Mouse (Mus musculus): ENCODE results near the gene Zhx3. TPM values are rescaled to one million over a fixed set of nuclear protein-coding genes. Genes with fewer than 3 reads are reported as not detected.

Zhx3 gene
- total RNA-seq, 1 experiment = 1.3 TPM

DNA sequence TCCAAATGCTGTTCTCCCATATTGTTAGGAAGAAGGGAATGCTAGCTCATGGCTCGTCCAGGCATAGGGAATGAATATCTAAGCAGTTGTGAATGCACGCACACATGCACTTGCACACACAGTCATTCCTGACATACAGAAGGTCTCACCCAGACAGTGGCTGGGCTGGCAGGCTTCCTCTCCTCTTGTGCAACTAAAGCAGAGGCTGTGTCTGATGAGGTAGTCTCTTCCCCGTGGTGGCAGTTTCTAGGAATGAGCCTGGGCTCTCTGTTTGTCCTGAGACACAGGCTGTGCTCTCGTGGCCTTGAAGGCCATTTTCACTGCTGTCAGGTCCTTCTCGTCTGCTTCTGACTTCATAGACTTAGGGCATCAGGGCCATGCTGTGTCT, 128.0 kb downstream of the Zhx3 start:
- peaks cover 5 to 8% of the 10 kb centered on the region in 2 experiments; a peak in 3 of 4 replicates for H3K4me1 ChIP-seq (ENCODE audit: control insufficient read depth in 2 of 2, insufficient read depth in 2 of 2, low read length in 2 of 2, poor library complexity in 1 of 2)
- in situ Hi-C loops (cut with MboI; ENCODE audit: low sequenced_read_pairs in 2 of 2, unreplicated experiment in 2 of 2) = no loop called here
- TF ChIP-seq MAFK (IDR thresholded peaks at IDR 0.05; ENCODE audit: insufficient read depth, low read depth, low read length) (no peak), CHD2 (IDR thresholded peaks at IDR 0.05; ENCODE audit: low read depth, low read length) (no peak), HCFC1 (IDR thresholded peaks at IDR 0.05; ENCODE audit: borderline replicate concordance, insufficient read depth, low read length) (no peak), ZNF384 (IDR thresholded peaks at IDR 0.05; ENCODE audit: low read depth, low read length) (no peak), ZC3H11A (IDR thresholded peaks at IDR 0.05; ENCODE audit: borderline replicate concordance, low read depth, low read length) (no peak)

DNA sequence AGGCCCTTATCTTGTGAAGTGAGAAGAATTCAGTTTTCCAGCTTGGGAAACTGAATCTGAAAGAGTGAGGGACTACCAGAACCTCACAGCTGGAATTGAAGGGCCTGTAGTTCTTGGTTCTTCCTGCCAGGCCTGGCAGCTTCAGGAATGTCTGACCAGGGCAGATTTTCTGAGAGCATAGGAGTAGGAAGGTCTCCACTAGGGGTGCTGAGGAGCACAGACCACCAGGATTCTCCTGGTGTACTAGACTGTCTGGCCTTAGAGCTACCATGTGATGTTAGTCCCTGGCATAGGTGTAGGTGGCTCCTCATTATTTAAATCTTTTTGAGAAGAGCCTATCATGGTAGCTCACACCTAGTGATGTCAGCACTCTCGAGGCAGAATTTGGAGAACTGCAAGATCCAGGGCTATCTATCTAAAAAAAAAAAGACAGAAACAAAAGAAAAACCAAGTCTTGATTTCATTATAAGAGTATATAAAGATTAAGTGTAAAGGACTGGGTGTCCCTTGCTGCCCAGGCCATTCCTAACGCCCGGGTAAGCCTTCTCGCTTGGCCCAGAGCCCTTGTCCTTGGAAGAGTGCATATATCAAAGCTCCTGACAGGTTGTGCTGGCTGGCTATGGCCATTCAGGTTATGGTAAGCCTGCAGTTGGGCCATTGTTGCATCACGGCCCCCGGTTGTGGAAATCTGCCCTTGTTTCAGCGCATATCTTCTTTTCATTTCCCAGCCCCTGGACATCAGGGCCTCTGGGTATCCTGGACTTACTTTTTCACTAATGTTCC, 128.6 kb downstream of the Zhx3 start:
- H3K9me3 ChIP-seq (ENCODE audit: control insufficient read depth, insufficient read depth, low read depth, low read length) = no peaks in the 10 kb centered on the region
- peaks cover 5 to 10% of the 10 kb centered on the region in 2 experiments; a peak in 3 of 4 replicates for H3K4me1 ChIP-seq (ENCODE audit: control insufficient read depth in 2 of 2, insufficient read depth in 2 of 2, low read length in 2 of 2, poor library complexity in 1 of 2)
- no peak overlapping the region for H3K27ac ChIP-seq (ENCODE audit: insufficient read depth, low read depth, low read length, poor library complexity, severe bottlenecking)
- no peak overlapping the region for H3K4me3 ChIP-seq (ENCODE audit: insufficient read depth in 1 of 2, low read depth in 1 of 2, low read length in 2 of 2, poor library complexity in 1 of 2, severe bottlenecking in 1 of 2)
- no peak overlapping the region for H3K9ac ChIP-seq (ENCODE audit: insufficient read depth, low read depth, low read length, poor library complexity, severe bottlenecking)
- in situ Hi-C loops (cut with MboI; ENCODE audit: low sequenced_read_pairs in 2 of 2, unreplicated experiment in 2 of 2) = no loop called here
- DNase-seq (ENCODE audit: low read depth, low spot score) = peak; percentile 65
- no peak for TF ChIP-seq HCFC1 (IDR thresholded peaks at IDR 0.05; ENCODE audit: borderline replicate concordance, insufficient read depth, low read length)
- peaks cover 13% of the 10 kb centered on the region; the same call in 1 of the 2 replicates for H3K36me3 ChIP-seq (ENCODE audit: control insufficient read depth, insufficient read depth, low read length, poor library complexity, severe bottlenecking)

More for the DNA sequence above, 128.0 kb downstream of the Zhx3 start:
- no peak overlapping the region for H3K9ac ChIP-seq (ENCODE audit: insufficient read depth, low read depth, low read length, poor library complexity, severe bottlenecking)
- H3K9me3 ChIP-seq (ENCODE audit: control insufficient read depth, insufficient read depth, low read depth, low read length) = no peaks in the 10 kb centered on the region
- no peak for DNase-seq (ENCODE audit: low read depth, low spot score)
- H3K4me3 ChIP-seq (ENCODE audit: insufficient read depth in 1 of 2, low read depth in 1 of 2, low read length in 2 of 2, poor library complexity in 1 of 2, severe bottlenecking in 1 of 2) = no peak overlapping the region
- H3K27ac ChIP-seq (ENCODE audit: insufficient read depth, low read depth, low read length, poor library complexity, severe bottlenecking) = no peak overlapping the region
- peaks cover 13% of the 10 kb centered on the region; the same call in 1 of the 2 replicates for H3K36me3 ChIP-seq (ENCODE audit: control insufficient read depth, insufficient read depth, low read length, poor library complexity, severe bottlenecking)

DNA sequence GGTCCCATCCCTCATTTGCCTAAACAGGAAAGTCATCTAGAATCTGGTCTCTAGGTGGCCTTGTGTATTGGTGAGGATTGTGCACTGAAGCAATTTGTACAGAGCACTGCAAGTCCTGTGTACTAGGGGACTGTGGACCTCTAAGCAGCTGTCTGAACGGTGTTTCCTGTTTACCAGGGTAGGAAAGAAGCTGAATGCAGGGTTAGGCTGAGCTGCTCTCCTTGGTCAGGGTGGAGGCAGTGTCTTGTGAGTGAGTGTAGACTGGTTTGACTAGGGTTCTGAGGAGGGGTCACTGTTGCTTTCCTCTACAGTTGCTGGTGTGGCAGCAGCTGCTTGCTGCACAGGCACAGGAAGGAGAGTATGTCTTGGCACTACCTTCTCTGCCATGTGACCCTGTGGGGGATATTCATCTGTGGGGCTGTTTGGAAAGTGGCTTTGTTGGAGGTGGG, 130.6 kb downstream of the Zhx3 start:
- peaks cover 11 to 14% of the 10 kb centered on the region in 2 experiments for H3K4me1 ChIP-seq (ENCODE audit: control insufficient read depth in 2 of 2, insufficient read depth in 2 of 2, low read length in 2 of 2, poor library complexity in 1 of 2)
- no peak for DNase-seq (ENCODE audit: low read depth, low spot score)
- no peak overlapping the region for H3K27ac ChIP-seq (ENCODE audit: insufficient read depth, low read depth, low read length, poor library complexity, severe bottlenecking)
- in situ Hi-C loops (cut with MboI; ENCODE audit: low sequenced_read_pairs in 2 of 2, unreplicated experiment in 2 of 2) = no loop called here
- TF ChIP-seq MAFK (IDR thresholded peaks at IDR 0.05; ENCODE audit: insufficient read depth, low read depth, low read length) (no peak), ZC3H11A (IDR thresholded peaks at IDR 0.05; ENCODE audit: borderline replicate concordance, low read depth, low read length) (no peak), CHD2 (IDR thresholded peaks at IDR 0.05; ENCODE audit: low read depth, low read length) (no peak), ZNF384 (IDR thresholded peaks at IDR 0.05; ENCODE audit: low read depth, low read length) (no peak), HCFC1 (IDR thresholded peaks at IDR 0.05; ENCODE audit: borderline replicate concordance, insufficient read depth, low read length) (no peak)
- peaks cover 5% of the 10 kb centered on the region; the same call in 1 of the 2 replicates for H3K36me3 ChIP-seq (ENCODE audit: control insufficient read depth, insufficient read depth, low read length, poor library complexity, severe bottlenecking)
- H3K4me3 ChIP-seq (ENCODE audit: insufficient read depth in 1 of 2, low read depth in 1 of 2, low read length in 2 of 2, poor library complexity in 1 of 2, severe bottlenecking in 1 of 2) = no peak overlapping the region
- H3K9ac ChIP-seq (ENCODE audit: insufficient read depth, low read depth, low read length, poor library complexity, severe bottlenecking) = no peak overlapping the region
- no peaks in the 10 kb centered on the region for H3K9me3 ChIP-seq (ENCODE audit: control insufficient read depth, insufficient read depth, low read depth, low read length)

DNA sequence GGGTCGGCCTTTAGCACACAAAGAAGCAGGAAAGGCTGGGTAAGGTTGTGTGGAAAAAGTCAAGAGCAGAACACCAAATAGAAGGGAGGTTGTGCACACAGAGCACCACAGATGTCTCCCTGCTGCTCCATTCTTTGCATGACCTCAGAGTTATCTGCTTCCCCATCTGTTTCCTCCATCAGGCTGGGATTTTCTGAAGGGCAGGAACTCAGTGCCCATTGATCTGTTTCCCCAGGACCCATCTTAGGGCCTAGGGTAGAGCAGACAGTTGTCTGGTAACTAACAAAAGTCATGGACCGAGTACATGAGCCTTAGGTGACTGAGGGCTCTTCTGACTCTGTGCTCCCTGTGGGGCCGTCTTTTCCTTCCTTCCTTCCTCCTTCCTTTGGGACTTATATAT, 131.2 kb downstream of the Zhx3 start:
- peaks cover 5% of the 10 kb centered on the region; the same call in 1 of the 2 replicates for H3K36me3 ChIP-seq (ENCODE audit: control insufficient read depth, insufficient read depth, low read length, poor library complexity, severe bottlenecking)
- H3K4me1 ChIP-seq (ENCODE audit: control insufficient read depth in 2 of 2, insufficient read depth in 2 of 2, low read length in 2 of 2, poor library complexity in 1 of 2) = peaks cover 8 to 19% of the 10 kb centered on the region in 2 experiments; a peak in 3 of 4 replicates
- in situ Hi-C loops (cut with MboI; ENCODE audit: low sequenced_read_pairs in 2 of 2, unreplicated experiment in 2 of 2) = no loop called here
- H3K9me3 ChIP-seq (ENCODE audit: control insufficient read depth, insufficient read depth, low read depth, low read length) = no peaks in the 10 kb centered on the region
- no peak overlapping the region for H3K27ac ChIP-seq (ENCODE audit: insufficient read depth, low read depth, low read length, poor library complexity, severe bottlenecking)
- DNase-seq (ENCODE audit: low read depth, low spot score) = no peak
- no peak overlapping the region for H3K4me3 ChIP-seq (ENCODE audit: insufficient read depth in 1 of 2, low read depth in 1 of 2, low read length in 2 of 2, poor library complexity in 1 of 2, severe bottlenecking in 1 of 2)
- no peak overlapping the region for H3K9ac ChIP-seq (ENCODE audit: insufficient read depth, low read depth, low read length, poor library complexity, severe bottlenecking)
- TF ChIP-seq CHD2 (IDR thresholded peaks at IDR 0.05; ENCODE audit: low read depth, low read length) (no peak), MAFK (IDR thresholded peaks at IDR 0.05; ENCODE audit: insufficient read depth, low read depth, low read length) (no peak), HCFC1 (IDR thresholded peaks at IDR 0.05; ENCODE audit: borderline replicate concordance, insufficient read depth, low read length) (no peak), ZNF384 (IDR thresholded peaks at IDR 0.05; ENCODE audit: low read depth, low read length) (no peak), ZC3H11A (IDR thresholded peaks at IDR 0.05; ENCODE audit: borderline replicate concordance, low read depth, low read length) (no peak)
